Mouse (Mus musculus): ENCODE data around the gene Synpo2l.

GRCm38 (mm10) chr14:20682498-20682897, 14.3 kb upstream of the Synpo2l start:
- TF ChIP-seq CTCF (IDR thresholded peaks at IDR 0.05; ENCODE audit: control insufficient read depth, insufficient read depth, insufficient replicate concordance, low read depth, low read length) (no peak), POLR2A (IDR thresholded peaks at IDR 0.05; ENCODE audit: control insufficient read depth, low read depth, low read length) (no peak)

Data from testis, adult 2 months (tissue).